Mouse (Mus musculus): ENCODE measurements around the gene Gm11146.
A peak's percentile ranks its signal among the peaks of the same experiment; 100 is the strongest.

The Gm11146 gene

GRCm38 (mm10) chr16:77601994-77602393 is at the start of gene Gm11146:
Gene Gm11146 (minus strand): TSS chr16:77602094.
- DNase-seq: no peak

- no peak for DNase-seq
These were observed 48.7 kb upstream of the Gm11146 start for GRCm38 (mm10) chr16:77650596-77650995.

- no peak for DNase-seq
These were observed 47.1 kb upstream of the Gm11146 start for GRCm38 (mm10) chr16:77649006-77649405.

- DNase-seq: no peak
These were observed 46.3 kb upstream of the Gm11146 start for GRCm38 (mm10) chr16:77648181-77648580.

GRCm38 (mm10) chr16:77646146-77646545 is 44.3 kb upstream of the Gm11146 start:
- DNase-seq: no peak

GRCm38 (mm10) chr16:77644976-77645375 is 43.1 kb upstream of the Gm11146 start:
- DNase-seq: no peak

DNA sequence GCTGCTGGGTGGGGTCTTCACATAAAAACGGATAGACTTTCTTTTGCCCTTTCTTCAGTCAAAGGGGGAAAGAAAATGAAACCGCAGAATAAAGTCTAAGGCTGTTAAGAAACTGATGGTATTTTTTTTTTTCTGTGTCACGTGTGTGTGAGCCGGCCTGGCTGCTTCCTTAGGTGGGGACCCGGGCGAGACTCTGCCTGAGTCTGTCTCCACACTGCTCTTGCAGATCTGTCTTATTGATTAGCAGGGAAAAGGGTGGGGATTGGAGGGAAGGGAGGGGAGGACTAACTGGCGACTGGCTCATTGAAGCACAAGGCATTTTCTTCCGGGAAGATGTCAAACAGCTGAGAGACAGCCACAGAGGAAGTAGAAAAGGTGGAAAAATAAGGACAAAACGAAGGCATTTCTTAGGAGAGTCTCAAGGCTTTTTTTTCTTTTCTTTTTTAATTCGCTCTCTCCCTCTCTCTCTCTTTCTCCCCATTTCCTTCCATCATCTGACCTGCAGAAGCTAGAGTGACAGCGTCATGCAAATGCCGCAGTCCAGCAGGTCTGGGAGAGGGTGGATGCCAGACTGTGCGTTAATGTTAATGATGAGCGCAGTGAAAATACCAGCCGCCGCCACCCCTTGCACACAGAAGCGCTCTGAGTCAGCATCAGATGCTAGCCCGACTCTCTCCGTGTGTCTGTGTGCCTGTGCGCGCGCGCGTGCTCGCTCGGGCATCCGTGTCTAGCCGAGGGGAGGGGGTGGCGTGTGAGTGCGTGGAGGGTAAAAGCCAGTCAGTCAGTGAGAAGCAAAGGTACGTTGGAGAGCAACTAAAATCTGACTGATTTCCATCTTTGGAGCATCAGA is 42.2 kb upstream of the Gm11146 start:
- peak; percentile 91 for DNase-seq

DNA sequence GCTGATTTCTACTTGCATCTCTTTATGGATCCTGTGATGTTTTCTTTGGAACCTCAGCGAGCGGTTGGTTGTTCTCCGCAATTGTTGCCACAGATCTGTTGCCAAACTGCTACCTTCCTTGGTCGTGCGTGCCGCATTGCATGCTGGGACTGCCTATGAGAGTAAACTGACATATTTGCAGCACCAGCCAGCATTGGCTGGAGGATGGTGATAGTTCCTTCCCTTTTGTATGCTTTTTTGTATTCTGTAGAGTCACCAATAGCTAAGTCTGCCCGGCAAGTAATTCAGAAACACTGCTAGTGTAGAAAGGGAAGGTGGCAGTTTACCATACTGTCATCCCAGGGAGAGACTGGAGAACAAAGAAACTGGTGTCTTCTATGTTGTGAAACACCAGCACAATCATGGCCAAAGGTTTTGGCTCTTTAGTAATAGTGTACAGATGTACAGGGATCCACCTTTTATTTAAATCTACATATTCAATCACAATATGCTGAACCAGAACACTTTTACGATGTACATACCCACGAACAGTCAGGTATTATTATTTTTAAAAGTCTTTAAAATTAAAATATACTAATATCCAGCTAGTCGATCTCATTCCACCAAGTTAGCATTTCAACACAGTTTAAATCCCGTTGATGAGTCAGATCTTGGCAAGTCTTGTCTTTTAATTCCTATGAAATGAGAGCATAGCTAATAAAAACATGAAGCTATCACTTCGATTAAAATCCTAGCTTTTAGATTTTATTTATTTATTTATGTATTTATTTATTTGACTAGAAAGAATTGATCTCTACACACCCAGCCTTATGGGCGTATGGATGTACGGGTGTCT is 41.4 kb upstream of the Gm11146 start:
- DNase-seq: peak; percentile 75

DNA sequence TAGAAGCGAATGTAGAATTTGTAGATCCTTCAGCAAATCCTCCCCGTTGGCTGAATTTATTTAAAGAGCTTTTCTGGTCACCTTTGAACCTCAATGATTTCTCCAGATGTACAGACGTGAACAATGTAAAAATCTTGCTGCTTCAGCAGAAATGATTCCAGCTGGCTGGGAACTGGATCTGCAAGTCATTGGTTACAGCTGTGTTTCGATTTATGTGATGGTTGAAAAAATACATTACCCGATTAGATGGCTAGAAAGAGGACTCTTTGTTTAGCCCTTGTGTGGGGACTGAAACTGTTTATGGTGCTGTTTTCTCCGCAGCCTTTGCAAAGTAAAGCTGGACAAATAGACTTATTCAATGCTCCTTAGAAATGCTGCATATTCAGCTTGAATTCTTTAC is 34.6 kb upstream of the Gm11146 start:
- no peak for DNase-seq

DNA sequence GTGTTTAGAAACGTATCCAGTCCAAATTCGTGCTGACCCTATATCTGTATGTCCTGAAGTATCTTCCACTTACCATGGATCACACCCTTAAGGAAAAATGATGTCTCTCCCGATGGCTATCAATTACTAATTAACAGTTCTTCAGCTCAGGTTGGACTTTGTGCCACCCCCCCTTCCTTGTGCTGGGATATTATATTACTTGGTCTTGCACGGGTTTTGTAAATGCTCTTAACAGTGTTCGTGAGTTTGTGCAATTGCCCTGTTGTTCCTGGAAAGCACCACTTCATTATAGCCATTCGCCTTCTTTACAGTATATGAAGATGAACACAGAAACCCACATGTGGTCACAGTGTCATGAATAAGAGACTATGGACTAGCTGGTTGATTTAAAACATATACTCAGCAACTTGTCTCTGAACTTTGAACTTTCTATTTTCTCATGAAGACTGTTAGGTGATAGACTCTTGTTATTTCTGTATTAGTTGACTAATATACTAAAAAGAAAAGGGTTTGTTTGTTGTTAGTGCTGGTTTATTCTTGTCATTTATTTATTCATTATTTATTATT is 30.5 kb upstream of the Gm11146 start:
- no peak for DNase-seq

GRCm38 (mm10) chr16:77622681-77623080 is 20.8 kb upstream of the Gm11146 start:
- DNase-seq: no peak

- DNase-seq: no peak
These were observed 687 bp upstream of the Gm11146 start for GRCm38 (mm10) chr16:77602581-77602980.

- DNase-seq: no peak
These were observed 3.1 kb downstream of the Gm11146 start for GRCm38 (mm10) chr16:77598787-77599186.

- peak; percentile 28 for DNase-seq
These were observed 5.3 kb downstream of the Gm11146 start for GRCm38 (mm10) chr16:77596556-77596955.

DNA sequence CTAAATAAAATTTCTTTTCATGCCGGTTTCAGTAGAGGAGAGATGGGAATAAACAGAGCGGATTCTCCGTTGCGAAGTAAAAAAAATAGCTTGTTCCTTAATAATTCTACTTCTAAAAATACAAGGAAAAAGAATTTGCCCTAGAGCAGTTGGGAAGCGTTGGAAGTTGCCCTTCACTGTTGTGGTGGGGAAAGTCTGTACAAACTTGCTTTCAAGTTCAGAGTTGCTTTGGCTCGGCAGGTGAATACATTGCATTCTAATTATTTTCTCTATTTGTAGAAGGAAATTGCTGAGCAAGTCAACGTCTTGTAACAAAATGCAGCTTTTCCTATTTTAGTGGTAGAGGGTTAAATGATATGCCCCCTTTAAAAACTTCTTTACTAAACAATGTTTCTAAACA is 6.2 kb downstream of the Gm11146 start:
- no peak for DNase-seq

DNA sequence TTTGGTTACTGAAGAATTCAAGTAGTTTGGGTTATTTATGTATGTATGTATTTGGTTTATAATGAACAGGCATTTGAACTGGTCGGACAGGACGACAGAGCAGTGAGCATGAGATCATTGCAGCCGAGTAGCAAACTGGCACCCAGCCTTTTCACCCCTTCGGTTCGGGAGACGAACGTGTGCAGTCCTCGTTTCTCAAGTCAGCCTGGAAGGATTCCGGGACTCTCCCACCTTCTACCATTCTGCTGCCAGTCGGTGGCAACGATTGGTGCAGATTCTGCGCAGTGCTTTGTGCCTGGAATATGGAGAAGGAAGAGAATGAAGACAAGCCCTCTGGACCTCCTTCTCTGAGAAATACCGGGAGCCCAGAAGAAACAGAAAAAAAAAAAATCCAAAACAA is 7.3 kb downstream of the Gm11146 start:
- DNase-seq: peak; percentile 94

DNA sequence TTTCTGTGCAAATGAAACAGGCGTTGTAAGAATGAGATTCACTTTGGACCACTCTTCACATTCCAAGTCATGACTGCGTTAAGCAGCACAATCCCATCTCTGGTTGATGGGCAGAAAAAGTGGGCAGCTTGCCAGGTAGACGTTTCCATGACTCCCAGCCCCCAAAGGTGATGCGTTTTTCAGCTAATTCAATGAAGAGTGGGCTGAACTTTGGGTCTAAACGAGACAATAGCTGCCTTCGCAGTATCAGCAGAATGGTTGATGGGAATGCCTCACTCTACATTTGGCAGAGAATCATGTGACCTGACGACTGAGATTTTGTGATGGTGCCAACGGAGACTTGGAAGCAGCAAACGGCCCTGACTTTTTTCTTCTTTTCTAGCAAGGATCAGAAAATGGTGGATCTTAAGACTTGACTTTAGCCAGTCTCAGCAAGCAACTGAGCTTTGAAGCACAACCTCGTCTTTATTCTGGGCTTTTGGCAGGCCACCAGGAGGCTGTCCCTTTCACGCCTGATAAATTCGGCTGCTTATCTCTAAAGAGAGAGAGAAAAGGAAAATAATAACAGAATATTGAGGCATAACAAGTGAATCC is 8.0 kb downstream of the Gm11146 start:
- DNase-seq: peak; percentile 83

DNA sequence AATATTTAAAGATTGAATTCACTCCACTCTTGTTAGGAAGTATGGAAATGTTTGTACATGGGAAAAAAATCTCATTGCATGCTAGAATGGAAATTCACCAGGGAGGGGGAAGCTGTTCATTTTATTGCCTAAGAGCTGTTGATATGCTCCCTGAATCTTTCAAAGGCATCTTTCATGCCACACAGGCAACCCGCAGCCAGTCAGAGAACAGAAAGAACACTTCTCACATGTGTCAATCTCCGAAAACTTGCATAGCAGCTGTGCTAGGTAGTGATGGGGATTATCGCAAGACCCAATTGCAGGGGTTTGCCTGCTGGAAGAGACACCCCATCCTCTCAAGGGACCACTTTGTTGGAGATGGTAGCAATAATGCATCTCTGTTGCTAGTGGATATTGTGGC is 8.9 kb downstream of the Gm11146 start:
- DNase-seq: peak; percentile 22

GRCm38 (mm10) chr16:77573036-77573435 is 28.9 kb downstream of the Gm11146 start:
- DNase-seq: no peak

DNA sequence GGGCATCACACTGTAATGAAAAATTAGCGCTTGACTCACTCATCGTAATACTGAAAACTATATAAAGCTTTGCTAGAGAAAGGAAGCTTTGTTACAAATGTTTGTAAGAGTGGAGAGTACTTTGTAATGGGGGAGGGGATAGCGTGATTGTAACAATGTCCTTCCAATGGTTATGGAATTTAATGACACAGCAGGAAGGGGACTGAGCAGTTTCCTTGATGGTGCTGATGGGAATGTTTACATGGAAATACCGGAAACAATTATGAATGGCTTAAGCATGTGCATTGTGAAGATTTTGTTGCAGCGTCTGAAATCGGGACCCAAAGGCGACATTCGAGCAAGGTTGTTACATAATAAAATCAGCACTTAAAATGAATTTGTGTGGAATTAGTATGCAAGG is 32.4 kb downstream of the Gm11146 start:
- no peak for DNase-seq

GRCm38 (mm10) chr16:77568384-77568783 is 33.5 kb downstream of the Gm11146 start:
- DNase-seq: no peak

DNA sequence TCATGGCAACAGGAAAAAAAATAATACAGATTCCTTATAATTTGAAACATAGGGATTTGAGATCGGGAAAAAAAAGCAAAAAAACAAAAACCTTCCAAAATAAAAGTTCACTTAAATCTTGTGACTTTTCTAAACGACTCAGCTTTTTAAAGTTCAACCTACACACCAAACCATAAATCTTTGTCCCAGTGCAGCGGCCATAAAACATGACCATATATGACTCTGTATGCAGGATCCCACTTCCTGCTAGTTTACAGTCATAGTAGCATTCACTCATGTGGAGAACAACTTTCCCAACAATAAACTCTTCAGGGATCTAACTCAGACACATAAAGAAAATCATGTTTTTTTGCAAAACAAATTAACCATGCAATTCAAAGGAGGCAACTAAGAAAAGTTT is 39.0 kb downstream of the Gm11146 start:
- no peak for DNase-seq

- DNase-seq: no peak
These were observed 45.3 kb downstream of the Gm11146 start for GRCm38 (mm10) chr16:77556446-77557105.

Data from cerebellum, adult 11-12 months (tissue).